Mouse (Mus musculus) bone marrow, adult 2 months (tissue): ENCODE results near the gene Ppp3ca. TPM values are rescaled to one million over a fixed set of nuclear protein-coding genes. Genes with fewer than 3 reads are reported as not detected.

Experiments used
- H3K27ac ChIP-seq: fragments of 200-500 bp; 2 replicates; pipeline ENCODE4 v1.5.1; 2012; ENCODE audit warnings: low read depth, mild to moderate bottlenecking, control low read depth, inconsistent platforms, low read length; ENCODE audit not compliant: control insufficient read depth, poor library complexity, insufficient read depth
- H3K4me1 ChIP-seq: fragments of 200-500 bp; 2 replicates; pipeline ENCODE4 v1.6.1; 2011; ENCODE audit warnings: low read length; ENCODE audit not compliant: control insufficient read depth, insufficient read depth
- H3K4me3 ChIP-seq: fragments of 200-500 bp; replicated peaks from 2 replicates; pipeline ENCODE3; 2011; ENCODE audit warnings: mild to moderate bottlenecking, low read depth, low read length, control low read depth; ENCODE audit not compliant: control insufficient read depth
- CTCF ChIP-seq: fragments of 200-500 bp; IDR thresholded peaks from 2 replicates; pipeline ENCODE4 v1.5.1; 2011; ENCODE audit warnings: low read length, control low read depth; ENCODE audit not compliant: control insufficient read depth, insufficient read depth
- POLR2A ChIP-seq: fragments of 200-500 bp; IDR thresholded peaks from 2 replicates; pipeline ENCODE4 v1.6.1; 2011; ENCODE audit warnings: low read depth, mild to moderate bottlenecking, control low read depth, low read length, borderline replicate concordance; ENCODE audit not compliant: control insufficient read depth
- WGBS: fragments of 180-500 bp; shearing (Covaris S2); methylation state at CpG from one replicate; pipeline ENCODE4 v1.1.7; 2018; 5-methylcytosine and 5-hydroxymethylcytosine counted together
- polyA plus RNA-seq: library from polyadenylated mRNA; stranded (reverse); fragments of >200 nt; gene quantifications from 2 replicates; pipeline ENCODE4 v1.2.4, GENCODE M21; 2011; ENCODE audit warnings: low replicate concordance; ENCODE audit not compliant: missing spikeins, insufficient read depth, insufficient read length

Ppp3ca gene
- polyA plus RNA-seq, 1 experiment = 25.9 TPM

GRCm38 (mm10) chr3:136872533-136873095, 202.7 kb downstream of the Ppp3ca start:
- WGBS = 84% methylated on average over 8 of the region's 8 CpGs
- H3K4me1 ChIP-seq = no peaks in the 10 kb centered on the region
- TF ChIP-seq CTCF = no peak
- TF ChIP-seq POLR2A = no peak
- no peak overlapping the region for H3K27ac ChIP-seq
- H3K4me3 ChIP-seq = no peak overlapping the region

DNA sequence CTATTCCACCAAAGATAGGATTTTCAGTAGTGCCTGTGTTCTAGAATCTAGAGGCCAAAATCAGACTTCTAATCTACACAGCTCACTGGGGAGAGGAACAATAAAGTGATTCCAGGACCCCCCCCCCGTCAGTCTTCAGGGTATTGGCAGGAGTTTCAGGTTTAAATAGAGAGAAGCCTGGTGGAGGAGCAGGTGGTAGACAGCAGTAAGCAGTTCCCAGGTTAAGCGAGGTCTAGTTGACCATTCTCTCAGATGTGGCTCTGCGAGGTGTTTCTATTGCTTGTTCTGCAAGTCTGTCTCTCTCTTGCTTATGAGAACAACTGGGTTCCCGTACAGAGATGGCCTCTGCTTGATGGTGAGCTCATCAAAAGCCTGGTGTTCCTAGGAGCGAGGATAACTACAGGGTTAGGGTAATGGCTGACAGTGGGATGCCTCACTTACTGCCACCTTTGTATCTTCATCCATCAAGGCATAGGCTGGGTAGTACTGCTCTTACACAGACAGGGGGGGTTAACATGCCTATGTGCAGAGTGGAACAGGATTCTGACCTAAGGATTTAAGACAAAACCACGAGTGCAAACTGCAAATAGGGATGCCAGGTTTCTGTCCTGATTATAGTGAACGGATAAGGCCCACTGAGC, 204.0 kb downstream of the Ppp3ca start:
- Histone ChIP-seq H3K4me3 (no peak overlapping the region), H3K4me1 (no peaks in the 10 kb centered on the region), H3K27ac (no peak overlapping the region)
- 87% methylated on average over 7 of the region's 7 CpGs for WGBS
- TF ChIP-seq CTCF = no peak
- no peak for TF ChIP-seq POLR2A

GRCm38 (mm10) chr3:136874566-136874965, 204.6 kb downstream of the Ppp3ca start:
- Histone ChIP-seq H3K4me1 (no peaks in the 10 kb centered on the region), H3K27ac (no peak overlapping the region), H3K4me3 (no peak overlapping the region)
- 82% methylated on average over 5 of the region's 5 CpGs for WGBS
- TF ChIP-seq POLR2A (no peak), CTCF (no peak)

- H3K27ac ChIP-seq = no peak overlapping the region
- no peak overlapping the region for H3K4me3 ChIP-seq
- 85% methylated on average over 9 of the region's 9 CpGs for WGBS
Measured at GRCm38 (mm10) chr3:136887741-136888140, 217.8 kb downstream of the Ppp3ca start.

DNA sequence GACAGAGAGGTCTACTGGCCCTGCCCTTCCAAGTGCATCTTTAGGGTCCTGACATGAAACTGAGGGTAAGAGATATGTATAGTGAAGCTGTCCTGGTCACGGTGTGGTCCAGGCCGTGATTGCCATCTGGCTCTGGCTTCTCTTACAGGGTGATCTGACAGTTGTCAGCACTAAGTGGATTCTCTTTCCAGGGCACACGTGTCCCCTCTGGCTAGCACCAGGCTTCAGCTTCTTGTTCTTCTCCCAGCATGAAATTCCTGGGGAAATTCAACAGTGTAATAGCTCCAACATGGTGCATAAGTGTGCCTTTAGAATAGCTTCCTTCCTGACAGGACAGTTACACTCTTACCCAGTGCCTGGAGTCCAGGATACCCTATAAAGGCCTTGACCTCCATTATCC, 222.2 kb downstream of the Ppp3ca start:
- no peak overlapping the region for H3K4me3 ChIP-seq
- TF ChIP-seq CTCF (no peak), POLR2A (no peak)
- no peaks in the 10 kb centered on the region; the same call in 1 of the 2 replicates for H3K4me1 ChIP-seq
- WGBS = 86% methylated on average over 3 of the region's 3 CpGs
- no peak overlapping the region for H3K27ac ChIP-seq

More at GRCm38 (mm10) chr3:136887741-136888140, 217.8 kb downstream of the Ppp3ca start:
- H3K4me1 ChIP-seq = no peaks in the 10 kb centered on the region
- no peak for TF ChIP-seq CTCF
- TF ChIP-seq POLR2A = no peak

GRCm38 (mm10) chr3:136893596-136894402, 223.9 kb downstream of the Ppp3ca start:
- H3K4me1 ChIP-seq = no peaks in the 10 kb centered on the region; the same call in 1 of the 2 replicates
- TF ChIP-seq CTCF (no peak), POLR2A (no peak)
- 87% methylated on average over 18 of the region's 18 CpGs for WGBS
- no peak overlapping the region for H3K27ac ChIP-seq
- H3K4me3 ChIP-seq = no peak overlapping the region

GRCm38 (mm10) chr3:136895498-136895897, 225.6 kb downstream of the Ppp3ca start:
- Histone ChIP-seq H3K4me1 (no peaks in the 10 kb centered on the region; the same call in 1 of the 2 replicates), H3K27ac (no peak overlapping the region), H3K4me3 (no peak overlapping the region)
- no peak for TF ChIP-seq POLR2A
- TF ChIP-seq CTCF = peak; percentile 26; the same call in 1 of the 2 replicates

DNA sequence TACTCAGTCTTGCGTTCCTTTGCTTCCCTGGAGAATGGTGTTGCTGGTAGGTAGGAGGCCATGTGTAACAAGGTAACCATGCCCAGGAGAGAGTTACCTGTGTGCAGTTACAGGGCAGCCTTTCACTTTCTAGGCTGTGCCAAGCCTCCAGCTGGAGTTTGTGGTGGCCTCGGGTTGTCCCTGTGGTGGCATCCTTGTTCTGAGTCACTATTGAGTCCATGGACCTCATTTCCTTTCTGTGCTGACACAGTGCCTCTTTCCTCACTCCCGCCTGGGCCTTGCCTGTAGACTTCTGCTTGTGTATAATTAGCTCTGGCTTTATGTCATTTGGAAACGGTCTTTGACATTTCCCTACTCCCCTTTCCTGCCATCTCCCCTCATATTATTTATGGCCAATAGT, 226.4 kb downstream of the Ppp3ca start:
- H3K4me3 ChIP-seq = no peak overlapping the region
- H3K4me1 ChIP-seq = no peaks in the 10 kb centered on the region; the same call in 1 of the 2 replicates
- whole genome bisulfite sequencing = 60% methylated on average over 4 of the region's 4 CpGs
- TF ChIP-seq CTCF (no peak), POLR2A (no peak)
- H3K27ac ChIP-seq = no peak overlapping the region
